In genomic region chr7:65873176-65873845, GRCm38 (mm10) we compare ENCODE assay signal across 15 mouse cellular contexts. TPM values are rescaled to one million over a fixed set of nuclear protein-coding genes. Genes with fewer than 3 reads are reported as not detected.
DNase-seq lines count a peak whose midpoint lies in the region; ATAC-seq lines count a peak whose summit lies in the region.
"Had no signal": no experiment of that assay in that cellular context is flagged by ENCODE, and none has a peak within 500 bp of the region (broad histone marks: within the 10 kb centered on the region; RNA-seq: fewer than 3 reads in every experiment).

No protein-coding gene starts in this region.

- peak; percentile 89 for DNase-seq in heart, adult 11 months
- DNase-seq in heart, postnatal 36 days = no peak
- peak; percentile 98 for DNase-seq in R1 (ENCODE audit: low read depth, low spot score)
- peak; percentile 48 for DNase-seq in liver
- no peak for DNase-seq in frontal cortex, postnatal 10 days (ENCODE audit: low spot score in 2 of 2)
- no peak for DNase-seq in forebrain, embryonic 11.5 days (ENCODE audit: low spot score)
- DNase-seq: cerebellum, adult 11-12 months; kidney, adult 9 months had no signal

- H3K27me3 ChIP-seq in stomach, embryonic 14.5 days (ENCODE audit: control insufficient read depth, insufficient read depth, low read length) = no peaks in the 10 kb centered on the region
- no peaks in the 10 kb centered on the region for H3K27me3 ChIP-seq in forebrain, embryonic 11.5 days (ENCODE audit: control insufficient read depth, insufficient read depth, low read length)
- H3K27me3 ChIP-seq: limb, embryonic 15.5 days had no signal

- WGBS in stomach, embryonic 14.5 days = 77% methylated on average over 6 of the region's 6 CpGs
- WGBS in forebrain, embryonic 11.5 days = 92% methylated on average over 6 of the region's 6 CpGs

- ATAC-seq in stomach, embryonic 14.5 days (ENCODE audit: insufficient number of reproducible peaks, insufficient read depth, low FRiP score, low read depth) = peak; percentile 80
- no peak for ATAC-seq in monocyte, adult 5-6 weeks (replicated peaks; ENCODE audit: insufficient number of reproducible peaks, low FRiP score, low TSS enrichment, poor library complexity, severe bottlenecking)
- no peak for ATAC-seq in forebrain, embryonic 11.5 days (replicated peaks; ENCODE audit: low FRiP score)

- no peak overlapping the region for H3K4me3 ChIP-seq in stomach, embryonic 14.5 days (ENCODE audit: low read depth, low read length)
- H3K4me3 ChIP-seq in forebrain, embryonic 11.5 days (ENCODE audit: low read depth, low read length) = no peak overlapping the region
- H3K4me3 ChIP-seq: erythroblast, embryonic 14.5 days; heart, embryonic 13.5 days; hindbrain, embryonic 13.5 days; limb, embryonic 15.5 days; midbrain, embryonic 10.5 days had no signal

- H3K27ac ChIP-seq in stomach, embryonic 14.5 days (ENCODE audit: low read length) = no peak overlapping the region
- H3K27ac ChIP-seq in forebrain, embryonic 11.5 days (ENCODE audit: low read depth, low read length) = no peak overlapping the region
- H3K27ac ChIP-seq: heart, embryonic 13.5 days; hindbrain, embryonic 13.5 days; limb, embryonic 15.5 days; midbrain, embryonic 10.5 days had no signal

- H3K36me3 ChIP-seq in stomach, embryonic 14.5 days (ENCODE audit: control insufficient read depth, insufficient read depth, low read length) = no peaks in the 10 kb centered on the region
- no peaks in the 10 kb centered on the region for H3K36me3 ChIP-seq in forebrain, embryonic 11.5 days (ENCODE audit: control insufficient read depth, insufficient read depth, low read length)
- H3K36me3 ChIP-seq: heart, embryonic 13.5 days; hindbrain, embryonic 13.5 days; limb, embryonic 15.5 days; midbrain, embryonic 10.5 days had no signal

- intact Hi-C loops in heart, postnatal 36 days (cut with DNase I) = no loop called here

- no peaks in the 10 kb centered on the region for H3K4me1 ChIP-seq in stomach, embryonic 14.5 days (ENCODE audit: control insufficient read depth, insufficient read depth, low read length)
- peaks cover 6% of the 10 kb centered on the region; the same call in 1 of the 2 replicates for H3K4me1 ChIP-seq in forebrain, embryonic 11.5 days (replicated peaks; ENCODE audit: control insufficient read depth, insufficient read depth, low read length)

- H3K4me2 ChIP-seq in stomach, embryonic 14.5 days (replicated peaks; ENCODE audit: low read depth, low read length) = no peak overlapping the region
- H3K4me2 ChIP-seq in forebrain, embryonic 11.5 days (ENCODE audit: low read depth, low read length, severe bottlenecking) = no peak overlapping the region
- H3K4me2 ChIP-seq: heart, embryonic 13.5 days; hindbrain, embryonic 13.5 days; limb, embryonic 15.5 days had no signal

- no peaks in the 10 kb centered on the region for H3K9me3 ChIP-seq in stomach, embryonic 14.5 days (ENCODE audit: control insufficient read depth, low read depth, low read length)
- no peaks in the 10 kb centered on the region for H3K9me3 ChIP-seq in forebrain, embryonic 11.5 days (ENCODE audit: control insufficient read depth, low read length)
- H3K9me3 ChIP-seq: heart, embryonic 13.5 days; hindbrain, embryonic 13.5 days; limb, embryonic 15.5 days; midbrain, embryonic 10.5 days had no signal

- H3K9ac ChIP-seq in stomach, embryonic 14.5 days (replicated peaks; ENCODE audit: low read depth, low read length) = no peak overlapping the region
- H3K9ac ChIP-seq in forebrain, embryonic 11.5 days (ENCODE audit: low read length) = no peak overlapping the region
- H3K9ac ChIP-seq: heart, embryonic 13.5 days; hindbrain, embryonic 13.5 days; limb, embryonic 15.5 days had no signal

RNA-seq across cellular contexts. Expression of gene Pcsk6, which starts 11.8 kb away (rescaled TPM):
- 10 to 100 TPM; 49.3 to 53.8 TPM for total RNA-seq in heart, postnatal 36 days (2021)
- polyA plus RNA-seq in stomach, embryonic 14.5 days (2014; fragmentation: Nextera tagmentation; extraction: Ambion mirVana) = 4.3 and 4.9 TPM in 2 replicates
- not detected in 3 replicates for total RNA-seq in monocyte, adult 5-6 weeks (2017)
- 2.7 and 3.1 TPM in 2 replicates for polyA plus RNA-seq in forebrain, embryonic 11.5 days (2014; fragmentation: Nextera tagmentation; extraction: Ambion mirVana)

Comparison
In these comparisons a context has a peak if more than half of its experiments do, and no peak if none do; other contexts are left out.
1. DNase-seq: peak in heart, adult 11 months (single experiment), R1 (single experiment) and liver (single experiment); none in heart, postnatal 36 days (0 of 2), frontal cortex, postnatal 10 days (0 of 2) and forebrain, embryonic 11.5 days (single experiment).
2. RNA of gene Pcsk6, which starts 11.8 kb away (total RNA-seq): 49.3 to 53.8 TPM in heart, postnatal 36 days; not detected in monocyte, adult 5-6 weeks; every median in the first group is over 10 times any median in the second.